Mouse (Mus musculus) testis, adult 2 months (tissue): ENCODE measurements at regions not wholly inside any gene's neighbourhood (a gene's known extent, or its start where the extent isn't known, plus 50 kb on each side); places are given as distances from the start of the nearest gene placed in this dataset.

Experiments
- H3K27ac ChIP-seq: fragments of 200-500 bp; 2 replicates; pipeline ENCODE4 v1.5.1; 2012; ENCODE audit warnings: low read depth, low read length; ENCODE audit not compliant: control insufficient read depth, insufficient read depth
- H3K27me3 ChIP-seq: fragments of 200-500 bp; 2 replicates; pipeline ENCODE4 v1.6.1; 2012; ENCODE audit warnings: mild to moderate bottlenecking, low read length, moderate library complexity; ENCODE audit not compliant: control insufficient read depth, insufficient read depth
- H3K36me3 ChIP-seq: fragments of 200-500 bp; 2 replicates; pipeline ENCODE4 v1.6.1; 2012; ENCODE audit warnings: mild to moderate bottlenecking, low read length; ENCODE audit not compliant: control insufficient read depth, insufficient read depth
- H3K4me1 ChIP-seq: fragments of 200-500 bp; 2 replicates; pipeline ENCODE4 v1.6.1; 2012; ENCODE audit warnings: low read length; ENCODE audit not compliant: control insufficient read depth, insufficient read depth
- H3K4me3 ChIP-seq: fragments of 200-500 bp; 2 replicates; pipeline ENCODE4 v1.5.1; 2012; ENCODE audit warnings: low read depth, mild to moderate bottlenecking, low read length, moderate library complexity, mixed read lengths; ENCODE audit not compliant: control insufficient read depth
- CTCF ChIP-seq: fragments of 200-500 bp; IDR thresholded peaks from 2 replicates; pipeline ENCODE4 v1.5.1; 2012; ENCODE audit warnings: low read depth, mild to moderate bottlenecking, inconsistent platforms, low read length, moderate library complexity; ENCODE audit not compliant: control insufficient read depth, insufficient read depth, insufficient replicate concordance
- POLR2A ChIP-seq: fragments of 200-500 bp; IDR thresholded peaks from 2 replicates; pipeline ENCODE4 v1.6.1; 2012; ENCODE audit warnings: low read depth, mild to moderate bottlenecking, inconsistent platforms, low read length, moderate library complexity; ENCODE audit not compliant: control insufficient read depth

DNA sequence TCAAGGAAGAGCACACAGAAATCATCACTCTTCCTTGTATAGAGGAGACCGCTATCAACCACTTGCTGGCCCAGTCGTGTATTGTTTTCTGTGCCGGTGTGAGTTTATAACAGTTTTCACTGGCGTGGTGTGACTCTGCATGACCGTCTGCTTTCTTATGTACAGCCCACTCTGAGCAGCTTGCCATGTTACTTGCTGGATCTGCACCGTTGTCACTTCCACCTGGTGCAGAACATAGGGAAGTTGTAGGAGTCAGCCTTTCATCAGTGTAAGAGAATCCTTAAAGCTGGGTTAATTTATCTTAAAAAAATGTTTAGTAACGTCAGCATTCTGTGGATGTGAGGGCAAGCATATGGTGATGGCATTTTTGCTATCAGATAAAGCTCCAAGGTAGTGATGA, 77.7 kb upstream of the Rai14 start:
- no peak for TF ChIP-seq CTCF
- TF ChIP-seq POLR2A, result no peak
- no peak overlapping the region for H3K4me3 ChIP-seq
- H3K27me3 ChIP-seq, result no peaks in the 10 kb centered on the region

DNA sequence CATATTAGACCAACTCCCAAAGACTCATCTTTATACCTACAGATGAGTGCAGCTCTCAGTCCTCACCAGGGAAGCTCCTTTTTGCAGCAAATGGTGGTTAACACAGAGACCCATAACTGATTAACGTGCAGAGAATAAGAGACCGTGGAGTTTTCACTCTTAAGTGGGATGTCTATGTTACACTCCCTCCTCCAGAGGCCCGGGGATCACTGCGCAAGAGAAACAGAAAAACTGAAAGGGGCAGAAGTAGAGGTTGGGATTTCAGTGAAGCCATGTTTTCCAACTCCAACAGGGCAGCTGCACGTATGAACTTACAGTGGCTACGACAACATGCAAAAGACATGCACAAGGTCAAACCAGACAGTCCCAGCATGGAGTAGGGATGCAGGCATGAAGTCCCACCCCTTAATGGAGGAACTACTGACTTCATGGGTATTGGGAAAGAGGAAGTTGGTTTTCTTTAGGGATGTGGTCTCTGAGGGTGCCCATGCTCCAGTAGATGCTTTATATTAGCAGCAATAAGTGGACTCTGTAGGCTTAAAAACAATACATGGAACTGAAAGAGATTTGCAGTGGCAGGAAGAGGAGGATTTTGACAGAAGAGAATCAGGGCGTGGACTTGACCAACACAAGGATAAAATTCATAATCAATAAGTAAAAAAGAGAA, 80.8 kb upstream of the Rai14 start:
- Histone ChIP-seq H3K27ac (no peak overlapping the region), H3K27me3 (no peaks in the 10 kb centered on the region), H3K4me1 (no peaks in the 10 kb centered on the region), H3K4me3 (no peak overlapping the region), H3K36me3 (no peaks in the 10 kb centered on the region)
- TF ChIP-seq CTCF, result no peak
- TF ChIP-seq POLR2A, result no peak

More for the DNA sequence above, 77.7 kb upstream of the Rai14 start:
- no peaks in the 10 kb centered on the region for H3K4me1 ChIP-seq
- no peaks in the 10 kb centered on the region for H3K36me3 ChIP-seq
- no peak overlapping the region for H3K27ac ChIP-seq

DNA sequence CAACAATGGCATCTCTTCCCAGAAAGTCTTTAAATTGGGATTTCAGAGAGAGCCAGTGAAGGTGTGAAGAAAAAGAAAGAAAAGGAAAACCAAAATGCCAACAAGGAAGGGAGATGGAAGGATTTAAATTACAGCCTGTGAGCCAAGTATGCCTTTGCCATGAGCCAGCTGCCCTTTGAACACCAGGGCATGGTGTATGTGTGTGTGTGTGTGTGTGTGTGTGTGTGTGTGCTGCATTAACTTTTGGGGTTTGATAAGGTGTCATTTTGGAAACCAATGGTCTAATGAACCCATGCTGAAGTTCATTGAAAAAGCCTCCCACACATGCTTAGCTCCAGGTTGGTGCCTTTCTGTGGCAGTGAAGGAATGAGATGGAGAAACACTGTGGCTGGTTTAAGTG, 85.2 kb upstream of the Rai14 start:
- no peak overlapping the region for H3K4me3 ChIP-seq
- no peak overlapping the region for H3K27ac ChIP-seq
- no peaks in the 10 kb centered on the region for H3K36me3 ChIP-seq
- H3K4me1 ChIP-seq, result no peaks in the 10 kb centered on the region
- H3K27me3 ChIP-seq, result no peaks in the 10 kb centered on the region
- no peak for TF ChIP-seq POLR2A
- TF ChIP-seq CTCF, result no peak

DNA sequence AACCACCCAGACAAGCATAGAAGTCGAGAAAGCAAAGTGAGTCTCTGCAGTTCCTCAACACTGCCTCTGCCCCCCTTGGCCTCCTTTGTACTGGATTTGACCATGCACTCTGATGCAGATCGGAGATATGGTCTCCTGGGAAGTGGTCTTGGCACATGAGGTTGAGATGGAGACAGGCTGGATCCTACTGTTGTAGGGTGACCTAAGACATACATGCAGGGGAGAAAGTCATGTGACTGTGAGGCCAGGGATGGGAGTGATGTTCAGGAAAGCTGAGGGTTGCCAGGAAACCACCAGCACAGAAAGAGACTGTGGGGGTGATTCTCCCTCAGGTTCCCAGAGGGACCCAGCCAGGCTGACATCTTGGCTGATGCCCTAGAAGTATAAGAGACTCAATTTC, 99.8 kb upstream of the Rai14 start:
- no peaks in the 10 kb centered on the region for H3K4me1 ChIP-seq
- H3K4me3 ChIP-seq, result no peak overlapping the region
- no peak overlapping the region for H3K27ac ChIP-seq
- H3K27me3 ChIP-seq, result no peaks in the 10 kb centered on the region
- no peaks in the 10 kb centered on the region for H3K36me3 ChIP-seq
- no peak for TF ChIP-seq CTCF
- TF ChIP-seq POLR2A, result no peak

DNA sequence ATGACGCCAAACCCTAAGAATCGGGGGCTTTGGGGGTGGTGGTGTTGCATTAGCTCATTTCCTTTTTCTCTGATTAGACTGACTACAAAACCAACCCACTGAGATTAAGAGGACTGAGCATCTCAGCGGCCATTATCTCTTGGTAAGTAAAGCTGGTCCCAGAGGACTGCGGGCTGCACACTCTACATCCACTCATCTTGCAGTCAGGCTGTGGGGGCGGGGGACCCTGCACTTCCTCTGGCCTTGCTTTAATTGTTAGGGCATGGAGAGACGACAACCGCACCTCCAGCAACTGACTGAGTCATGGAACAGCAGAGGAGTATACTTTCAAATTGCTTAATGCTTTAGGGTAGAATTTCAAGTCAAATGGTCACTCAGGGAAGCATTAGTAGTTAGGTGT, 100.3 kb upstream of the Rai14 start:
- H3K27me3 ChIP-seq, result no peaks in the 10 kb centered on the region

DNA sequence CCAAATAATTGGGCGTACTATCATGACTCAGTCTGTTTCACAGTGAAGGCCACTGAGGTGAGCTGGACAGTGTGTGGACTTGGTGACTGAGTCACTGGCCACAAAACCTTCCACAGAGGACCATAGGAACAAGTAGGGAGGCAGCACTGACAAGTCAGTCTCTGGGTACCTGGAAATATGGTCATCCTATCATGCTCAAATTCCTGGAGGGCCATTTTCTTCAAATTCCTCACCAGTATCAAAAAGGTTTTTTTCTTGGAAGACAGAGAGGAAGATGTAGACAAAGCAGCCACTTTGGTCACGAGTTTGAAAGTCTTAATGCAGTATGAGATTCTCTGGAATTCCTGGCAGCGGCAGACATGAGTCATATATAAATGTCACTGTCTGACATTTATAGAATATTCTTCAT, 101.8 kb upstream of the Rai14 start:
- H3K27ac ChIP-seq, result no peak overlapping the region
- no peak for TF ChIP-seq CTCF
- no peak for TF ChIP-seq POLR2A
- H3K4me3 ChIP-seq, result no peak overlapping the region
- H3K27me3 ChIP-seq, result no peaks in the 10 kb centered on the region
- no peaks in the 10 kb centered on the region for H3K36me3 ChIP-seq
- H3K4me1 ChIP-seq, result no peaks in the 10 kb centered on the region

More for the DNA sequence above, 100.3 kb upstream of the Rai14 start:
- Histone ChIP-seq H3K36me3 (no peaks in the 10 kb centered on the region), H3K4me3 (no peak overlapping the region), H3K27ac (no peak overlapping the region), H3K4me1 (no peaks in the 10 kb centered on the region)
- no peak for TF ChIP-seq CTCF
- no peak for TF ChIP-seq POLR2A

DNA sequence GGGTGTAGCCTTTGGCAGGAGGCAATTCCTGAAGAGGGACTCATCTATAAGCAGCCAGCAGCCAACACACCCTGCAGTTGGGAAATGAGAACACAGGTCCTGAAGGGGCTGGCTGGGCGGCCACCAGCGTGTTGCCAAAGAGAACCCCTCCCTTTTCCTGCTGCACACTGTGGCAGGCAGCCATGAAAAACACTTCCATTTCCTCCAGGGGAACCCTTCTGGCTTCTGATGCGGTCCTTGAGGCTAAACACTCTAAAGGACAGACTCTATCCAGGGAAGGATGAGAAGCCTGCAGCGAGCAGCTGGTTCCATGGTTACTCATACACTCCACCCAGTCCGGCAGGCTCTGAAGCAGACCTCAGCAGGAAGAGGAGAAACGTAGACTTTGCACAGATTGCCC, 103.8 kb upstream of the Rai14 start:
- TF ChIP-seq POLR2A (no peak), CTCF (no peak)
- H3K27ac ChIP-seq, result no peak overlapping the region

DNA sequence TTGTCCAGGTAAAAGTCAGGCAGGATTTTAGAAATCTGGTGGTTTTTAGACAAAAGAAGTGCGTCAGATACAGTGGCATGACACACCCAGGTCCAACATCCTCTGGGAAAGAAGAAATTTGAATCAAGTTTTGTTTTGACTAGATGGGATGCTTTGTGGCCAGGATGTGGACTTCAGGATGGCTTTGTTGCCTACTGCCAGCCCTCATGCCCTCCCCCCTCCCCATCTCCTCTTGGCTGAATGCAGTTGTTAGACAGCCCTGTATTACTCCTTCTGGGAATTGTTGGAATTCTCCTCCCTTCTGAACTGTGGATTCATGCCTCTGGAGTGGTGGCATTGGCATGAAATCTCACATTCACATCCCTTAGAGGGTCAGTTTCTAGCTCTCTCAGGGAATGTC, 104.3 kb upstream of the Rai14 start:
- H3K27ac ChIP-seq, result no peak overlapping the region

More for the DNA sequence above, 103.8 kb upstream of the Rai14 start:
- Histone ChIP-seq H3K36me3 (no peaks in the 10 kb centered on the region), H3K4me3 (no peak overlapping the region), H3K4me1 (no peaks in the 10 kb centered on the region), H3K27me3 (no peaks in the 10 kb centered on the region)

More for the DNA sequence above, 104.3 kb upstream of the Rai14 start:
- H3K4me1 ChIP-seq, result no peaks in the 10 kb centered on the region
- no peak overlapping the region for H3K4me3 ChIP-seq
- no peaks in the 10 kb centered on the region for H3K27me3 ChIP-seq
- TF ChIP-seq POLR2A (no peak), CTCF (no peak)
- H3K36me3 ChIP-seq, result no peaks in the 10 kb centered on the region
